Mouse (Mus musculus): ENCODE results near the gene Extl1. TPM values are rescaled to one million over a fixed set of nuclear protein-coding genes. Genes with fewer than 3 reads are reported as not detected.

Extl1 gene
- total RNA-seq, 2 experiments from 2014 or later, result 29.6 to 31.2 TPM

Other genes with a start within 250 kb of the Extl1 start
- 10 to 100 TPM in 1 of 2 experiments, 1 to 10 TPM in 1; 9.2 to 10.9 TPM for gene Cep85, start 196.7 kb downstream of the Extl1 start, total RNA-seq (2021)
- gene Gm7534, start 180.8 kb downstream of the Extl1 start, total RNA-seq (2021), result not detected
- gene Catsper4, start 156.5 kb downstream of the Extl1 start, total RNA-seq (2021), result not detected
- gene Cnksr1, start 145.5 kb downstream of the Extl1 start, total RNA-seq (2021), result under 1 TPM; 0.24 to 0.61 TPM
- gene E130218I03Rik, start 140.2 kb downstream of the Extl1 start, total RNA-seq (2021), result not detected
- 10 to 100 TPM; 13.4 to 13.7 TPM for gene Zfp593, start 138.3 kb downstream of the Extl1 start, total RNA-seq (2021)
- not detected for gene Gm30191, start 136.9 kb downstream of the Extl1 start, total RNA-seq (2021)
- gene Grrp1, start 129.7 kb downstream of the Extl1 start, total RNA-seq (2021), result 1 to 10 TPM; 3.3 to 3.7 TPM
- gene Pdik1l, start 96.0 kb downstream of the Extl1 start, total RNA-seq (2021), result 10 to 100 TPM; 26.1 to 26.2 TPM
- under 1 TPM; 0.66 to 0.87 TPM for gene Trim63, start 68.7 kb downstream of the Extl1 start, total RNA-seq (2021)
- gene Slc30a2, start 40.7 kb downstream of the Extl1 start, total RNA-seq (2021), result not detected
- gene Pafah2, start 12.5 kb upstream of the Extl1 start, total RNA-seq (2021), result 10 to 100 TPM; 11.3 to 12.9 TPM
- gene Stmn1, start 84.5 kb upstream of the Extl1 start, total RNA-seq (2021), result 1,000 to 10,000 TPM; 1,910 to 2,141 TPM
- gene Paqr7, start 112.8 kb upstream of the Extl1 start, total RNA-seq (2021), result 10 to 100 TPM; 44.2 to 51.7 TPM
- gene Aunip, start 127.1 kb upstream of the Extl1 start, total RNA-seq (2021), result 1 to 10 TPM in 1 of 2 experiments, under 1 TPM in 1; 0.88 to 1.0 TPM
- gene Mtfr1l, start 151.5 kb upstream of the Extl1 start, total RNA-seq (2021), result 10 to 100 TPM; 82.8 to 84.5 TPM
- 10 to 100 TPM; 17.6 to 19.7 TPM for gene Selenon, start 168.3 kb upstream of the Extl1 start, total RNA-seq (2021)

All from left cerebral cortex, postnatal 10 days (tissue).